Mouse (Mus musculus): ENCODE measurements around the gene Myog. TPM values are rescaled to one million over a fixed set of nuclear protein-coding genes. Genes with fewer than 3 reads are reported as not detected.

Gene Myog
- total RNA-seq, 2 experiments from 2014 or later: not detected

Other genes with a start within 250 kb of the Myog start
- gene Btg2, start 210.9 kb upstream of the Myog start, total RNA-seq (2021): 10 to 100 TPM; 14.1 to 19.2 TPM
- gene Chit1, start 178.7 kb upstream of the Myog start, total RNA-seq (2021): under 1 TPM in 1 of 2 experiments, not detected in 1; 0.39 TPM
- 1 to 10 TPM; 8.0 to 8.5 TPM for gene Chil1, start 107.8 kb upstream of the Myog start, total RNA-seq (2021)
- under 1 TPM in 1 of 2 experiments, not detected in 1; 0.18 TPM for gene Mybph, start 96.5 kb upstream of the Myog start, total RNA-seq (2021)
- 100 to 1,000 TPM; 213 to 218 TPM for gene Adora1, start 54.6 kb upstream of the Myog start, total RNA-seq (2021)
- 10 to 100 TPM; 82.3 to 86.7 TPM for gene Ppfia4, start 42.9 kb downstream of the Myog start, total RNA-seq (2021)
- gene Tmem183a, start 72.0 kb downstream of the Myog start, total RNA-seq (2021): 10 to 100 TPM; 80.0 to 84.3 TPM
- gene 4933406M09Rik, start 96.0 kb downstream of the Myog start, total RNA-seq (2021): not detected
- gene Cyb5r1, start 115.6 kb downstream of the Myog start, total RNA-seq (2021): 10 to 100 TPM; 24.0 to 31.4 TPM
- 10 to 100 TPM; 62.2 to 64.1 TPM for gene Adipor1, start 125.4 kb downstream of the Myog start, total RNA-seq (2021)
- 10 to 100 TPM; 37.2 to 41.5 TPM for gene Klhl12, start 165.5 kb downstream of the Myog start, total RNA-seq (2021)
- gene Rabif, start 204.7 kb downstream of the Myog start, total RNA-seq (2021): 10 to 100 TPM; 26.7 to 27.8 TPM